Mouse (Mus musculus) forebrain, postnatal 0 days (tissue): ENCODE measurements around the gene Bin2. TPM values are rescaled to one million over a fixed set of nuclear protein-coding genes. Genes with fewer than 3 reads are reported as not detected.

Experiments
- ATAC-seq: fragments of 200-750 bp; cut with Nextera tagmentation; 2 replicates; pipeline ENCODE4 v1.8.0; 2017; ENCODE audit warnings: mild to moderate bottlenecking, moderate library complexity
- DNase-seq: peaks from one replicate; pipeline ENCODE4 v3.0.0-alpha.2; 2015
- H3K27ac ChIP-seq: fragments of 300-500 bp; sonication (generic); 2 replicates; pipeline ENCODE4 v1.5.1; 2014; ENCODE audit warnings: low read depth, mild to moderate bottlenecking, antibody characterized with exemption, low read length, moderate library complexity, mixed read lengths
- H3K27me3 ChIP-seq: fragments of 300-500 bp; sonication (generic); 2 replicates; pipeline ENCODE4 v1.6.1; 2014; ENCODE audit warnings: mild to moderate bottlenecking, low read length, mixed read lengths; ENCODE audit not compliant: insufficient read depth
- H3K36me3 ChIP-seq: fragments of 300-500 bp; sonication (generic); 2 replicates; pipeline ENCODE4 v1.6.1; 2014; ENCODE audit warnings: mild to moderate bottlenecking, moderate library complexity; ENCODE audit not compliant: insufficient read depth
- H3K4me1 ChIP-seq: fragments of 300-500 bp; sonication (generic); 2 replicates; pipeline ENCODE4 v1.6.1; 2014; ENCODE audit warnings: antibody characterized with exemption; ENCODE audit not compliant: insufficient read depth
- H3K4me2 ChIP-seq: fragments of 300-500 bp; sonication (generic); 2 replicates; pipeline ENCODE4 v1.6.1; 2014; ENCODE audit warnings: low read depth, mild to moderate bottlenecking, moderate library complexity
- H3K4me3 ChIP-seq: fragments of 300-500 bp; sonication (generic); 2 replicates; pipeline ENCODE4 v1.5.1; 2014; ENCODE audit warnings: low read depth, low read length, mixed read lengths
- H3K9ac ChIP-seq: fragments of 300-500 bp; sonication (generic); 2 replicates; pipeline ENCODE4 v1.6.1; 2014; ENCODE audit warnings: mild to moderate bottlenecking
- H3K9me3 ChIP-seq: fragments of 300-500 bp; sonication (generic); 2 replicates; pipeline ENCODE4 v1.6.1; 2016; ENCODE audit warnings: low read length
- CTCF ChIP-seq: sonication (generic); IDR thresholded peaks from 2 replicates; pipeline ENCODE4 v1.5.1; 2016; ENCODE audit warnings: antibody characterized with exemption, control low read depth, low read depth
- WGBS: fragments of 180-500 bp; shearing (Covaris S2); extraction: QIAGEN DNeasy Blood & Tissue Kit; methylation state at CpG from one replicate; pipeline ENCODE4 v1.1.7; 2014; 5-methylcytosine and 5-hydroxymethylcytosine counted together
- polyA plus RNA-seq: library from polyadenylated mRNA; unstranded; fragments of >200 nt; fragmentation: Nextera tagmentation; extraction: Ambion mirVana; gene quantifications from 2 replicates; pipeline ENCODE4 v1.2.1, GENCODE M21; 2015
- total RNA-seq: library from RNA; depleted of rRNA; stranded (reverse); fragments of >200 nt; gene quantifications from 2 replicates; pipeline ENCODE4 v1.2.3, GENCODE M21; 2014

Gene Bin2
- total and polyA plus RNA-seq, 2 experiments from 2014 or later, result 1.4 TPM

DNA sequence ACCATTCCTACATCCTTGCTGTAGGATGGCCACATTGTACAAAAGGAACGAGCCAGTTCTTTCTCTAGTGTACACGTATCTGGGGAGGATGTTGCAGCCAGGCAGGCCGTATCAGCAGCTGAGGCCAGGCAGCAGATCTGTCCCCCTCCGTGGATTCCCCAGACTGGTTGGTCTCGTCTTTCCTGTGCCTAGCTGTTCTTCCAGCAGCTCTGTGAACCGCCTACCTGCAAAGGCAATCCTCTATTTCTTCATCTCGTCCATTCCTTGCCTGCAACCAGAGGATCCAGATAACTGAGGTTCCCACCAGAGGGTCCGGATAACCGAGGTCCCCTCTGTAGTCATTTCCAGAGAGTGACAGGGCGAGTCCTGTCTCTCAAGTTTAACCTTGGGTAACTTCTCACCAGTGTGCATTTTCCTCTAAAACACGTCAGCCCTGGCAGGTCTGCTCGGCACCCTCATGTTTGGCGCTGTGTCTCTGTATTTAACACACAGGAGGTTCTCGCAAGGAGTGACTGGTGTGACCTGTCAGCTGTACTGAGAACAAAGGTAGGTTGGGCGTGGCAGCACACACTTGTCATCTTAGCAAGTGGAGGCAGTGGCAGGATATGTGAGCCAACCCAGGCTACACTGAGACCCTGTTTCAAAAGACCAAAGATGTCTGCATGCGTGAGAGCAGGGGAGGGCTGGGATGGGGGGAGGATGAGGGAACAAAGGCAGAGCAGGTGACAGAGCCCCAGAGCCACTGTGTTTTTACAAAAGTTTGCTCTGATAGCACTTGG, 29.2 kb downstream of the Bin2 start:
- Histone ChIP-seq H3K9me3 (no peaks in the 10 kb centered on the region), H3K9ac (no peak overlapping the region), H3K27me3 (peaks cover 30% of the 10 kb centered on the region), H3K36me3 (no peaks in the 10 kb centered on the region), H3K4me2 (no peak overlapping the region), H3K27ac (no peak overlapping the region), H3K4me3 (no peak overlapping the region), H3K4me1 (no peaks in the 10 kb centered on the region)
- WGBS, result 74% methylated on average over 16 of the region's 16 CpGs
- no peak for ATAC-seq
- no peak for DNase-seq
- TF ChIP-seq CTCF, result no peak

DNA sequence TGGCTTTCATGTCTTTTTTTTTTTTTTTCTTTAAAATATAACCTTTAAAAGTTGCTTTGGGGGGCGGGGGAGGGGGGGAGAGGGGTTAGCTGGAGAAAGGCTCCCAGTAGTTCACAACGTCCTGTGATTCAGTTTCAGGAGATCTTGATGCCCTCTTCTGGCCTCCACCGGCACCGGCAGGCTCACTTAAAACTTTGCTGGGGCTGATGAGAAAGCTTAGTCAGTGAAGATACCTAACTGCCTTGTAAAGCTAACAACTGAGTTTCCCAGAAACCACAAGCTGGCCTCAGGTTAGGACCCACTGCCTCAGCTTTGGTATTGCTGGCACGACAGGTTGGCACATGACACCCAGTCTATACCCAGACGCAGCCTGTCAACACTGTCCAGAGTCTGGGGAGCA, 31.7 kb downstream of the Bin2 start:
- TF ChIP-seq CTCF, result peak; percentile 28; the same call in 1 of the 2 replicates
- Histone ChIP-seq H3K4me3 (no peak overlapping the region), H3K9me3 (no peaks in the 10 kb centered on the region), H3K27ac (no peak overlapping the region), H3K4me2 (no peak overlapping the region), H3K27me3 (peaks cover 41% of the 10 kb centered on the region), H3K4me1 (no peaks in the 10 kb centered on the region), H3K9ac (no peak overlapping the region), H3K36me3 (no peaks in the 10 kb centered on the region)
- 18% methylated on average over 6 of the region's 6 CpGs for WGBS
- DNase-seq, result no peak
- no peak for ATAC-seq

- H3K27me3 ChIP-seq, result peaks cover 41% of the 10 kb centered on the region
- WGBS, result under 1% methylated on average over 63 of the region's 77 CpGs
- ATAC-seq, result no peak
- H3K4me1 ChIP-seq, result no peaks in the 10 kb centered on the region
- peak within 1 kb of the TSS; percentile 14; the same call in 1 of the 2 replicates for H3K9ac ChIP-seq
- no peak within 1 kb of the TSS for H3K27ac ChIP-seq
- peak within 1 kb of the TSS; percentile 70 for H3K4me2 ChIP-seq
- peak; percentile 13 for DNase-seq
- peak within 1 kb of the TSS; percentile 34 for H3K4me3 ChIP-seq
- no peaks in the 10 kb centered on the region for H3K36me3 ChIP-seq
- no peak for TF ChIP-seq CTCF
- H3K9me3 ChIP-seq, result no peaks in the 10 kb centered on the region
Observed at GRCm38 (mm10) chr15:100636700-100637501, 32.5 kb downstream of the Bin2 start, which contains the start of gene Smagp. Smagp (minus strand) TSS chr15:100636940.

GRCm38 (mm10) chr15:100635851-100636645, 33.3 kb downstream of the Bin2 start:
- Histone ChIP-seq H3K27ac (no peak overlapping the region), H3K4me3 (peak overlapping the region; percentile 34), H3K9ac (peak overlapping the region; percentile 14; the same call in 1 of the 2 replicates), H3K36me3 (no peaks in the 10 kb centered on the region), H3K4me2 (peak overlapping the region; percentile 70), H3K27me3 (peaks cover 41% of the 10 kb centered on the region), H3K9me3 (no peaks in the 10 kb centered on the region), H3K4me1 (no peaks in the 10 kb centered on the region)
- WGBS, result 6% methylated on average over 38 of the region's 38 CpGs
- no peak for TF ChIP-seq CTCF
- no peak for DNase-seq
- no peak for ATAC-seq

DNA sequence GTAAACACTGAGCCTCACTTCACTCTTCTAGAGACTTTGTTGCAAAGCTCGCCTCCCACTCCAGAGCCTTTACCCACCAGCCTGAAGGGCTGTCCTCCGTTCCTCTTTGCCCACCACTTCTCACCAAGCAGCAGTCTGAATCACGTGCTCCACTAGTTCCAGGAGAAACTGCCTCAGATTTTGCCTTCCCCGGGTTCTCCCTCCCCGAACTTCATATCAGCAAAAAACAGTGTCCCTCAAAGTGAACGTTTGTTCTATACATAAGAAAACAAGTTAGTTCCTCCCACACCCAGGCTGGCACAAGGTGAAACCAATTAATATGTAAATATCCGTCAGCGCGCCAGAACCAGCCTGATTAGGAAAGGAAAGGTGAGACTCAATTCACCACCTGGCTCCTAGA, 34.1 kb downstream of the Bin2 start:
- 10% methylated on average over 9 of the region's 9 CpGs for WGBS

GRCm38 (mm10) chr15:100633341-100633740, 36.0 kb downstream of the Bin2 start:
- Histone ChIP-seq H3K27me3 (peaks cover 41% of the 10 kb centered on the region), H3K9ac (no peak overlapping the region), H3K9me3 (no peaks in the 10 kb centered on the region), H3K4me2 (no peak overlapping the region), H3K4me1 (no peaks in the 10 kb centered on the region), H3K4me3 (no peak overlapping the region), H3K36me3 (no peaks in the 10 kb centered on the region), H3K27ac (no peak overlapping the region)
- ATAC-seq (no peak), DNase-seq (no peak)
- 86% methylated on average over 10 of the region's 10 CpGs for WGBS
- TF ChIP-seq CTCF, result no peak

More for the DNA sequence above, 34.1 kb downstream of the Bin2 start:
- no peak overlapping the region for H3K4me2 ChIP-seq
- peaks cover 41% of the 10 kb centered on the region for H3K27me3 ChIP-seq
- H3K4me1 ChIP-seq, result no peaks in the 10 kb centered on the region
- no peak overlapping the region for H3K4me3 ChIP-seq
- H3K36me3 ChIP-seq, result no peaks in the 10 kb centered on the region
- DNase-seq, result no peak
- no peak overlapping the region for H3K9ac ChIP-seq
- H3K27ac ChIP-seq, result no peak overlapping the region
- no peak for ATAC-seq
- TF ChIP-seq CTCF, result no peak
- no peaks in the 10 kb centered on the region for H3K9me3 ChIP-seq
